Mouse (Mus musculus): ENCODE measurements around the gene Ubac2.

DNA sequence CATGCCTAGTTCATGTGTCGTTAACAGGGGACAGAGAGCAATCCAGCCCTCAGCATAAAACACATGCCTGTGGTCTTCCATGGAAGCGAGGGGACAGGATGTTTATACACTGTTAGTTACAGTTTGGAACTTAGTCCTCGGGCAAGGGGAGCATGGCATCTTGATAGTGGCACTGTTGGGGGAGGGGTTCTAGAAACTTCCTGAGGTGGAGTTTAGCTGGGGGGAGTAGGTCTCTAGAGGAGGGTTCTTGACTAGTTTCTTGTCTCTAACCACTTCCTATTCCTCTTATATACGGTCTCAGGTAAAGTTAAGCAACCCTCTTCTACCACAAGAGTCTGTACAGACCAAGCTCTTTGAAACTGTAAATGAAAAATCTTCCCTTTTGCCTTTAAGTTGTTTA, 187.8 kb downstream of the Ubac2 start:
- TF ChIP-seq GATA1 (IDR thresholded peaks at IDR 0.05; ENCODE audit: borderline replicate concordance, low read length), result no peak
- TF ChIP-seq FLI1 (IDR thresholded peaks at IDR 0.05; ENCODE audit: low read length), result no peak

Data from megakaryocyte, embryonic 14.5 days (primary cell).